Mouse (Mus musculus) CH12.LX (cell line): ENCODE data around the gene Tbc1d2b. TPM values are rescaled to one million over a fixed set of nuclear protein-coding genes. Genes with fewer than 3 reads are reported as not detected.

Experiments
- DNase-seq: peaks from one replicate; pipeline ENCODE4 v3.0.0-alpha.2; 2013; ENCODE audit errors: extremely low read depth
- H3K27ac ChIP-seq: 2 replicates; pipeline ENCODE4 v1.5.1; 2012; ENCODE audit warnings: low read depth, mild to moderate bottlenecking, control low read depth, moderate library complexity; ENCODE audit not compliant: insufficient read depth
- H3K27me3 ChIP-seq: replicated peaks from 2 replicates; pipeline ENCODE3; 2012; ENCODE audit warnings: inconsistent platforms
- H3K36me3 ChIP-seq, 2 experiments: replicated peaks in 1 of 2; 2 replicates each; pipeline versions ENCODE3 to v1.6.1; 2012; ENCODE audit warnings: inconsistent platforms in 1 of 2, low read length in 1 of 2, mild to moderate bottlenecking in 1 of 2, mixed read lengths in 1 of 2, moderate library complexity in 1 of 2; ENCODE audit not compliant: control insufficient read depth in 1 of 2, insufficient read depth in 1 of 2
- H3K4me1 ChIP-seq, 2 experiments: 2 replicates each; pipeline ENCODE4 v1.6.1; 2012; ENCODE audit warnings: inconsistent platforms in 1 of 2, moderate library complexity in 1 of 2; ENCODE audit not compliant: insufficient read depth in 2 of 2, control insufficient read depth in 1 of 2
- H3K4me2 ChIP-seq: 2 replicates; pipeline ENCODE4 v1.6.1; 2012; ENCODE audit warnings: low read depth, mild to moderate bottlenecking, control low read depth; ENCODE audit not compliant: poor library complexity, insufficient read depth, severe bottlenecking
- H3K4me3 ChIP-seq, 3 experiments: fragments of 150-350 bp in 1 of 3; sonication (generic) in 1 of 3; replicated peaks in 1 of 3; 2 replicates each; pipeline versions ENCODE3 to v1.5.1; 2011 to 2012; ENCODE audit warnings: low read depth in 2 of 3, low read length in 2 of 3, mild to moderate bottlenecking in 2 of 3, moderate library complexity in 2 of 3, control low read depth in 1 of 3, improper control_type of control experiment in 1 of 3, inconsistent platforms in 1 of 3, mixed read lengths in 1 of 3; ENCODE audit not compliant: poor library complexity in 1 of 3
- H3K79me2 ChIP-seq: replicated peaks from 2 replicates; pipeline ENCODE4 v1.6.1; 2012; ENCODE audit warnings: mild to moderate bottlenecking, moderate library complexity; ENCODE audit not compliant: control insufficient read depth, poor library complexity, insufficient read depth, severe bottlenecking; ENCODE audit errors: extremely low read depth
- H3K9ac ChIP-seq: 2 replicates; pipeline ENCODE4 v1.6.1; 2012; ENCODE audit warnings: low read depth, mild to moderate bottlenecking, control low read depth, moderate library complexity; ENCODE audit not compliant: insufficient read depth
- H3K9me3 ChIP-seq: replicated peaks from 2 replicates; pipeline ENCODE3; 2012; ENCODE audit warnings: low read length, inconsistent platforms, mixed read lengths
- CTCF ChIP-seq, 2 experiments: IDR thresholded peaks in 1 of 2; conservative IDR thresholded peaks in 1 of 2; 2 replicates each; pipeline ENCODE4 v1.5.1; 2011 to 2012; ENCODE audit warnings: low read depth in 2 of 2, low read length in 2 of 2, improper control_type of control experiment in 1 of 2, inconsistent platforms in 1 of 2, mild to moderate bottlenecking in 1 of 2, moderate library complexity in 1 of 2
- E2F4 ChIP-seq: IDR thresholded peaks from 2 replicates; pipeline ENCODE4 v1.6.1; 2011; ENCODE audit warnings: low read depth, low read length, improper control_type of control experiment; ENCODE audit not compliant: insufficient replicate concordance
- ELF1 ChIP-seq: IDR thresholded peaks from 2 replicates; pipeline ENCODE4 v1.6.1; 2014; ENCODE audit warnings: low read depth, mild to moderate bottlenecking, inconsistent platforms, low read length, improper control_type of control experiment
- EP300 ChIP-seq: IDR thresholded peaks from 2 replicates; pipeline ENCODE4 v1.6.1; 2011; ENCODE audit warnings: low read length, improper control_type of control experiment
- GABPA ChIP-seq: IDR thresholded peaks from 2 replicates; pipeline ENCODE4 v1.6.1; 2012; ENCODE audit warnings: low read depth, low read length, improper control_type of control experiment, inconsistent platforms; ENCODE audit not compliant: insufficient replicate concordance
- HCFC1 ChIP-seq: IDR thresholded peaks from 2 replicates; pipeline ENCODE4 v1.6.1; 2012; ENCODE audit warnings: low read depth, mild to moderate bottlenecking, inconsistent platforms, low read length, improper control_type of control experiment
- MAX ChIP-seq: IDR thresholded peaks from 2 replicates; pipeline ENCODE4 v1.6.1; 2011; ENCODE audit warnings: low read length, improper control_type of control experiment
- MAZ ChIP-seq: IDR thresholded peaks from 2 replicates; pipeline ENCODE4 v1.6.1; 2012; ENCODE audit warnings: low read depth, mild to moderate bottlenecking, inconsistent platforms, low read length, improper control_type of control experiment, moderate library complexity
- MXI1 ChIP-seq: IDR thresholded peaks from 2 replicates; pipeline ENCODE4 v1.6.1; 2011; ENCODE audit warnings: mild to moderate bottlenecking, low read depth, low read length, improper control_type of control experiment
- MYC ChIP-seq: IDR thresholded peaks from 2 replicates; pipeline ENCODE4 v1.6.1; 2011; ENCODE audit warnings: low read depth, mild to moderate bottlenecking, improper control_type of control experiment, low read length
- NELFE ChIP-seq: IDR thresholded peaks from 2 replicates; pipeline ENCODE4 v1.6.1; 2011; ENCODE audit warnings: low read depth, low read length, improper control_type of control experiment
- RCOR1 ChIP-seq: conservative IDR thresholded peaks from 2 replicates; pipeline ENCODE4 v1.6.1; 2012; ENCODE audit warnings: low read depth, mild to moderate bottlenecking, inconsistent platforms, low read length, improper control_type of control experiment
- TBP ChIP-seq: conservative IDR thresholded peaks from 2 replicates; pipeline ENCODE4 v1.6.1; 2011; ENCODE audit warnings: low read depth, low read length, improper control_type of control experiment
- TCF12 ChIP-seq: IDR thresholded peaks from 2 replicates; pipeline ENCODE4 v1.6.1; 2014; ENCODE audit warnings: low read depth, mild to moderate bottlenecking, inconsistent platforms, low read length, improper control_type of control experiment
- UBTF ChIP-seq: IDR thresholded peaks from 2 replicates; pipeline ENCODE4 v1.6.1; 2012; ENCODE audit warnings: low read depth, mild to moderate bottlenecking, inconsistent platforms, low read length, improper control_type of control experiment, moderate library complexity
- USF1 ChIP-seq: IDR thresholded peaks from 2 replicates; pipeline ENCODE4 v1.6.1; 2014; ENCODE audit warnings: low read depth, mild to moderate bottlenecking, inconsistent platforms, low read length, improper control_type of control experiment
- ZMIZ1 ChIP-seq: IDR thresholded peaks from 2 replicates; pipeline ENCODE4 v1.6.1; 2012; ENCODE audit warnings: low read depth, mild to moderate bottlenecking, inconsistent platforms, low read length, improper control_type of control experiment
- dilution Hi-C: fragments of 300-500 bp; cut with MboI; formaldehyde crosslinking; loops from 2 replicates; pipeline ENCODE4 v1.14.3; 2020; ENCODE audit warnings: low sequenced_read_pairs; ENCODE audit not compliant: extremely low pct_unique_long_range_greater_than_20kb, extremely low pct_ligation_motif_present
- in situ Hi-C: fragments of 300-500 bp; cut with MboI; formaldehyde crosslinking; loops from 3 replicates; pipeline ENCODE4 v1.14.3; 2019; ENCODE audit warnings: low sequenced_read_pairs, low pct_ligation_motif_present, low pct_unique_long_range_greater_than_20kb, mixed read lengths
- polyA plus RNA-seq: library from polyadenylated mRNA; unstranded; fragments of >175 nt; gene quantifications from 2 replicates; pipeline ENCODE4 v1.2.1, GENCODE M21; 2012; ENCODE audit warnings: low read depth; ENCODE audit not compliant: insufficient read length
- total RNA-seq, 2 experiments: library from RNA; depleted of rRNA; stranded (reverse); fragments of 300-350 nt in 1 of 2; fragments of >200 nt in 1 of 2; gene quantifications; 2 replicates each; pipeline ENCODE4 v1.2.3; 2012 to 2014

Gene Tbc1d2b
- total and polyA plus RNA-seq, 3 experiments: 0.60 to 1.3 (median 0.76) TPM

DNA sequence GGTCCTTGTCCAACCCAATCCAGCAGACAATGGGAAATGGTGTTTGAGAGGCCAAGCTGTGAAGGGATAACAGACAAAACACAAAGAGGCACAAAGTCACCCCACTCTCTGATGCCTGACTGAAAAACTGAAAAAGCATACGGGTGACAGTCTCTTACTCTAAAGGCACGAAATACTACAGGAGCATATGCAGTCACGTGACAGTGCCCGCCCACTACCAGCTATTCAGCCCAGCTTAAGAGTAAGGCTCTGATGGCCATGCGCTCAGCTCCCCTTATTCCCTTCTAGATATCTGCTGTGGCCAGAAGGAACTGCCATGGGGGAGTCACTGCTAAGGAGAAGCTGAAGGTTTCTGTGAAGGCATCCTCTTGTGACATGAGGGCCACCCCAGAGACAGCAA, 24.8 kb downstream of the Tbc1d2b start:
- H3K27ac ChIP-seq: no peak overlapping the region
- DNase-seq: no peak
- H3K9ac ChIP-seq: no peak overlapping the region
- H3K4me2 ChIP-seq: no peak overlapping the region
- dilution Hi-C loops: no loop called here
- TF ChIP-seq NELFE (no peak), MYC (no peak), ELF1 (no peak), MAZ (no peak), TCF12 (no peak), GABPA (no peak), MAX (no peak), EP300 (no peak), HCFC1 (no peak), CTCF (conservative IDR thresholded peaks at IDR 0.05 in 1 of 2, IDR thresholded peaks at IDR 0.05 in 1 of 2; ENCODE audit: low read depth in 2 of 2, low read length in 2 of 2) (no peak), TBP (no peak), E2F4 (no peak), ZMIZ1 (no peak), USF1 (no peak), MXI1 (no peak)
- no peak overlapping the region for H3K4me3 ChIP-seq
- H3K36me3 ChIP-seq: no peaks in the 10 kb centered on the region
- peaks cover 5 to 33% of the 10 kb centered on the region in 2 experiments; a peak in 3 of 4 replicates for H3K4me1 ChIP-seq
- no peaks in the 10 kb centered on the region for H3K79me2 ChIP-seq
- H3K9me3 ChIP-seq: no peaks in the 10 kb centered on the region
- in situ Hi-C loops: no loop called here
- H3K27me3 ChIP-seq: no peaks in the 10 kb centered on the region

DNA sequence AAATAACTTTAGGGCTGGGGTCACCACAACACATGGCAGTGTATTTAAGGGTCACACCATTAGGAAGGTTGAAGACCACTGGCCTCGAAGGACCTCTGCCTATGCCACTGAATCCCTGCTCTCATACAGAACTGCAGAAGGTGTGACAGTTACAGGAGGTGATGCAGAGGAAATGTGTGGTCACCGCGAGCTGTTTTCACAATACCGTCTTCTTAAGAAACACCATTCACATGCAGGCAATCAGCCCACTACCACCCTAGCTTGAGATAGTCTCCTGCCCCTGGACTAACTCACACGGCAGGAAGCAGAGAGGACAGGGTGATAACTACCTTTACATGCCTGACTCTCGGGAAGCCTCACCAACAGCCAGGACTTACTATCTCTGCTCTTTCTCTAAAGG, 25.4 kb downstream of the Tbc1d2b start:
- no peaks in the 10 kb centered on the region for H3K79me2 ChIP-seq
- H3K4me3 ChIP-seq: no peak overlapping the region
- in situ Hi-C loops: no loop called here
- no peak overlapping the region for H3K9ac ChIP-seq
- dilution Hi-C loops: no loop called here
- peaks cover 4 to 27% of the 10 kb centered on the region in 2 experiments; a peak in 3 of 4 replicates for H3K4me1 ChIP-seq
- no peaks in the 10 kb centered on the region for H3K27me3 ChIP-seq
- TF ChIP-seq RCOR1 (no peak), GABPA (no peak), HCFC1 (no peak), NELFE (no peak), ZMIZ1 (no peak), UBTF (no peak), USF1 (no peak)
- no peak for DNase-seq
- no peaks in the 10 kb centered on the region for H3K9me3 ChIP-seq
- no peaks in the 10 kb centered on the region for H3K36me3 ChIP-seq
- H3K27ac ChIP-seq: no peak overlapping the region
- no peak overlapping the region for H3K4me2 ChIP-seq
